Mouse (Mus musculus) urinary bladder, adult 18-20 months (tissue): ENCODE data around the gene Aldh3b2.
"Not testable (repeated sequence)": the region's sequence is repeated elsewhere in the genome, so short reads cannot be mapped to it uniquely, and the experiment has no call there.

Source experiments
- DNase-seq, 2 experiments: peaks; one replicate each; pipeline ENCODE4 v3.0.0; 2022; ENCODE audit warnings: low spot score in 2 of 2, mixed read lengths in 2 of 2

Aldh3b2 gene

GRCm38 (mm10) chr19:3947813-3948212, 24.3 kb upstream of the Aldh3b2 start:
- no peak for DNase-seq

GRCm38 (mm10) chr19:3948546-3948945, 23.6 kb upstream of the Aldh3b2 start:
- DNase-seq, result no peak

GRCm38 (mm10) chr19:3950331-3950730, 21.8 kb upstream of the Aldh3b2 start:
- DNase-seq, result no peak

GRCm38 (mm10) chr19:3951461-3951860, 20.7 kb upstream of the Aldh3b2 start:
- no peak for DNase-seq

- DNase-seq, result no peak
These were observed 20.0 kb upstream of the Aldh3b2 start for GRCm38 (mm10) chr19:3952099-3952498.

GRCm38 (mm10) chr19:3955033-3955432, 17.1 kb upstream of the Aldh3b2 start:
- no peak for DNase-seq

DNA sequence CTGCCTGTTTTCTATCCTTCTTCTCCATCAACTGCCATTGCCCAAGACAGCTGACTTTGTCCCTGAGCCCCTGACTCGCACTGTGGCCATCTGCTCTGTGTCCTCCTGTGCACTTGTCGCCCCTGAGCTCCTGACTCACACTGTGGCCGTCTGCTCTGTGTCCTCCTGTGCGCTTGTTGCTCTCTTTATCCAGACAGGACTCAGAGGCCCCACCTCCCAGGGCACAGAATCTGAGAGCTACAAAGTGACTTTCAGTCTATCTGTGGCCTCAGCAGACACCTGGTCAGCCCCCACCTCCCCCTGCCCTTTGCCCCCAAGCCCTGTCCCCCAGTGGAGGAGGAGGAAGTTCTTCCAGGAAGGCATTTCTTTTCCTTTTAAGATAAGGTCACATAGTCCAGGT, 16.3 kb upstream of the Aldh3b2 start:
- no peak for DNase-seq

DNA sequence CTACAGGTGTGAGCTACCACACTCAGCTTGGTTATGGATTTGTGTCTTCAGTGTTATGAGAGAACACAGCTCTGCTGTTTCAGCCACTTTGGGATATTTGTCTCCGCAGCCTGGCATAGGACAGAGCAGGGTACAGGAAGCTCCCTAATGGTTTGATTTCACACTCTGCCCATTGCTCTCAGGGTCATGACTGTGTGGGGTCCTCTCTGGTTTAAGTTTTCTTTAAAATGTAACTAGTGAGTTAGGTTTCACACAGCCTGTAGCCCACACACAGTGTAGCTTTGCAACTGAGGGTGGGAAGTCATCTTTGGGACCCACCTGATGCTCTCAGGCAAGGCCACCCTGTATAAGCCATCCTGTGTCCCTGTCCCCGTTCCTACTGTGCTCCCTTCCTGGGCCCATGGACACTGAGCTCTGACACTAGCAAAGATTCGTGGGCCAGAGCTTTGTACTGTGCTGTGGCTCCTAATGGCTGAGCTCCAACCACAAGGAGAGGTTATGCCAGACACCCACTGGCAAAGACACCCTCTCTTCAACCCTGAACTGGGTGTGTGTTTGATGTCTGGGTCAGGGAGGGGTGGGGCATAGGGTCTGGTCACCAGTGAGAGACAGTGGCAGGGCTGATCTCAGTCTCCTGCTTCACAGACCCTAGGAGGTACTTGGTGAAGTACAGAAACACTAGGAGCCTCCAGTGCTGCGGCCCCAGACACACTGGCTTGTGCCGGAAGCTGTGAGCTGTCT, 14.7 kb upstream of the Aldh3b2 start:
- DNase-seq, result not testable (repeated sequence)

GRCm38 (mm10) chr19:3958470-3958869, 13.7 kb upstream of the Aldh3b2 start, which contains the start of gene Aldh3b3:
Aldh3b3 (plus strand) TSS chr19:3958645.
- no peak for DNase-seq

DNA sequence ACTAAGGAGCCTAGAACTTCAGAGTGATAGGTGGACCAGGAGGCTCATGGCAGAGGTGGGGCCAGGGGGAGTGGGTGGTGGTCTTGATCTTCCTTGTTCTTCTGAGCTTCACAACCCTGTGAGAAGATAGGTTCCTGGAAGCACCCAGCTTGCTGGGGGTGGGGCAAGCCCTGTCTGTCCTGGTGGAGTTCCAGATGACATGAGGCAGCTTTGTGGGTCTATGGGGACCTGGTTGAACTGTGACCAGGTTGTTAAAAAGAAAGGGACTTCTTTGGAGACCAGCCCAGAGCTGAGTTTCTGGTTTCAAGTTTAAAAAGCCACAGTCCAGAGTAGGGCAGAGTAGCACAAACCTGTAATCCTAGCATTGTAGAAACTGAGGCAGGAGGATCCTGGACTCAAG, 13.1 kb upstream of the Aldh3b2 start:
- DNase-seq, result no peak

DNA sequence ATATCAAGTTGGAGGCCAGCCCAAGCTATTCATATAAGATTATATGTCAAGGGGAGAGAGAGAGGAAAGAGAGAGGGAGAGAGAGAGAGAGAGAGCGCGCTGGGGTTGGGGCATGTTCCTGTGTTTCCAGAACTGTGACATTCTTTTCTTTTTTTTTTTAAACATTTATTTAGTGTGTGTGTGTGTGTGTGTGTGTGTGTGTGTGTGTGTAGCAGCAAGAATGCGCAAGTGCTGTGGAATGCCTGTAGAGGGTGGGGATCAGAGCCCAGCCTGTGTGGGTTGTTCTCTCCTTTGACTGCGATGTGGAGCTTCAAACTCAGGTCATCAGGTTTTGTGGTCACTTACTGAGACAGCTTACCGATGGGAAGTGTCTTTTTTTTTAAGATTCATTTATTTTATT, 11.9 kb upstream of the Aldh3b2 start:
- peak in 1 of 2 experiments; percentile 52 for DNase-seq

DNA sequence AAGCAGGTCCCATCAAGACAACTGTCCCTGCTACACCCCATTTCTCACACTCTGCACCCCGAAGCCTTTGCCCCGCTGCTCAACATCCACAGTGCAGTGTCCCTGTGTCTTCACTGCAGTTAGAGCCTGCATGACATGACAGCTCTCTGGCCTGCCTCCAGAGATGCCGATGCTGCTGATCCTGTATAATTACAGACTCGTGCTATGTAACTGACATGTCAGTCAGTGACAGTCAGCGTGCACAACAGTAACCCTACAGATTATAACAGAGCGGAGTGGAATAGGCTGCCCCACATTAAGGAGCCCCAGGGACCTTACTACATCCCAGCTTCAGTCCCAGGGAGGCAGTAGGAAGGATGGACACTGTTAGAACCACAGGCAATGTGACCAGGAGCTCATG, 10.3 kb upstream of the Aldh3b2 start:
- not testable (repeated sequence) for DNase-seq

- no peak for DNase-seq
These were observed 9.7 kb upstream of the Aldh3b2 start for GRCm38 (mm10) chr19:3962469-3962868.

DNA sequence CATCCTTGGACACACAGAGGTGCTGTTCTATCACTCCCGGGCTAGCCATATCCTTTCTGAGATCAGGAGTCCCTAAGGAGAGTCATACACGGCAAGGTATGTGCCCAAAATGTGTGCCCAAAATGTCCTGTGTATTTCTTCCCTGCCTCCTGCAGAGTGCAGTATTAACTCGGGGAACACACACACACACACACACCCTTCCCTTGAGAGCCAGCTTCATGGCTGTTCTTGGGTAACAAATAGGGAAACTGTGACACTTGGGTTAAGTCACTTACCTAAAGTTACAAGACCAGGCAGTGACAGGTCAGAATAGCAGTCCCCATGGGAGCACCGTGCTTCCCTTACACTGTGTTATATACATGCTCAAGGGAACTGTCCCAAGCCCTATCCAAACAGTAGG, 8.1 kb upstream of the Aldh3b2 start:
- no peak for DNase-seq

GRCm38 (mm10) chr19:3966330-3967075, 5.6 kb upstream of the Aldh3b2 start:
- DNase-seq, result no peak

DNA sequence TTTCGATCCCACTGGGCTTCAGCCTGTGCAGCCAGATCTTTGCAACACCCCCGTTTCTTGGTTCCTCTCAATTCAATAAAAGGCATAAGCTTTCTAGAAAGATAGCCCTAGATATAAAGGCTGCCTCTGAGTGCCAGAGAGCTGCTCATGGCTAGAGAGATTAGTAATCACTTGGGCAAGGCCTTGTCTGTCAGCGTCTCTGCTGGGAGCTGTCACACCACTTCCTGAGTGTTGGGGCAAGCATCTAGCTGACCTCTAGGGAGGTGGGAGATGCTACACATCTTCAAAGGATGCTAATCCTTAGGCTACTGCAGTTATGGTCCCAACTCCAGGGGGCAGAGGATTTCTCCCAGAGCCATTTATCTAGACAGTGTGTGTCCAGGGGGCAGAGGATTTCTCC, 4.9 kb upstream of the Aldh3b2 start:
- no peak for DNase-seq

- DNase-seq, result not testable (repeated sequence)
These were observed 2.5 kb downstream of the Aldh3b2 start for GRCm38 (mm10) chr19:3974608-3975007.

DNA sequence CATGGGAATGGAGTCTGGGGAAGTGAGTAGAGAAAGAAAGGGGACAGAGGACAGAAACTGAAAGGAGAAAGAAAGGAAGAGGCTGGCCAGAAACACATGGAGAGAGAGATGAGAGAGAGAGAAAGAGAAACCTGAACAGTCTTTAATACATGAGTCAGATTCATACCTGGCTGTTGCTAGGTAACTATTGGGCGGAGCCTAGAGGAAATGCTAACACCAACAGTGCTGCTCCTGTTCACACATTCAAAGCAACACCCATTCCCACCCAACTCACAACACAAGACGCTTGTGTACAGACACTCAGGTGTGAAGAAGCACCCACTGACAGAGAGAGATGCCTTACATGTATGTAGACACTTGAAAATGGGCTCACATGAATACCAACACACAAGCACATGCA, 3.7 kb downstream of the Aldh3b2 start:
- no peak for DNase-seq

DNA sequence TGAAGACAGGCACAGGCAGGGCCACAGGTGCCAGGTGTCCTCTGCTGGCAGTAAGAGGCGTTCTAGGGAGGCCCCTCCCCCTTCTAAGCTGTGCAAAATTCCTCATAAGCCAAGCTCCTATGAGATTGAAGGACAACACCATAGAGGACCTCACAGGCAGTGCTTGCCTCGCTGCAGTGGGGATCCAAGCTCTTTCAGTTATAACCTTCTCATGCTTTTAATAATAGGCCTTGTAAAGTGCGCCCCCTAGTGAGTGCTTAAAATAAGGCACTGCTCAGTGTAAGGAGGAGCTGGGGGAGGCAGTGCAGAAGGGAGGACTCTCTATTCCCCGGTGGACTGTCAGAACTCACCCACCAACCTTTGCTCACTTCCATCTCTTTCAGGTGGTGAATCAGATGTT, 8.2 kb downstream of the Aldh3b2 start:
- peak in 1 of 2 experiments; percentile 55 for DNase-seq

GRCm38 (mm10) chr19:3980917-3981316, 8.8 kb downstream of the Aldh3b2 start:
- no peak for DNase-seq

DNA sequence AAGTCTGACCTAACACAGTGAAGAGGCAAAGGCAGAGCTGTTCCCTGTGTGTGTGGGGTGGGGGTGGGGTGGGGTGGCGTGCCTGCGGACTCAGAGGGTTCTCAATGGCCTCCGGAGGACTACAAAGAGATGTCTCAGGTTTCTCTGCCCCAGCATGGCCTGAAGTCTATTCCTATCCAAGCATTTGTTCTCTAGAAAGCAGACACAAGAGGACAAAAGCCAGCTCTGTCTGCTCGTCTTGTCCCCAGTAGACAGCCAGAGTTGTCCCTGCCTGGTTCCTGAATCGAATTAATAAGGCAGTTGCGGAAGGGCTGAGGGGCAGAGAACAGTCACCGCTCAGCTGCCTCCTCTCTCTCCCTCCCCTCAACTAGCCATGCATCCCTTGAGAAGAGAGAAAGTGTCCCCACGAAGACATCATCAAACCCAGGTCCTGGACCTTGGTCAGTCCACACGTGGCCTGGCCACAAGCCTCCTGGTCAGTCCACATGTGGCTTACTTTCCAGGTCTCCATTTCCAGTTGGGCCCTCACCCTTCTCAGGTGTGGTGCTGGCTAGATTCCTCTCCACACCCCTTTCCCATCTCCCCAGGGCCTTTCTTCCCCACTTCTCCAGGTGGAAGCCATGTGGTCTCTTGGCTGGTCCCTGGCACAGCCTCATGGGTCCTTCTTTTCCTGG, 11.5 kb downstream of the Aldh3b2 start:
- DNase-seq, result no peak

DNA sequence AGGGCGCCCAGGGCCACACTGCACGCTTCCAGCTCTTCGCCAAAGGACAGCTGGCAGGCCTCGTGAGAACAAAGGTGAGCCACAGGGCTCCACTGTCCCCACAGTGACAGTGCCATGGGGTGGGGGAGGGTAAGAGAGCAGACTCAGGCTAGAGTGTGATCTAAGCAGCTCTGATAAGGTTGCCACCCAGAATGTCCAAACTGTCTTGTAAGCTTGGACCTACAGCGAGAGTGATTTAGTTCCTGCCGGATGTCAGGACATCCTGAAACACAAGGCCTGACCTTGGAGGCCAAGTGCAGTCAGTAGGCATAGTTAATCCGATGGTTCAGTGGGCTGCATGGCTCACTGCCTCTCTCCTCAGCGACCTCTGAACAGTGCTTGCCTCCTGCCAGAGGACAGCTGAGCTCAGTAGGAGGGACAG, 13.1 kb downstream of the Aldh3b2 start:
- no peak for DNase-seq

- DNase-seq, result peak in 1 of 2 experiments; percentile 59
These were observed 14.2 kb downstream of the Aldh3b2 start, which contains the start of gene Acy3 for GRCm38 (mm10) chr19:3986334-3986733. Acy3 (plus strand) TSS chr19:3986570.
